Mouse (Mus musculus) megakaryocyte-erythroid progenitor cell, adult 5-6 weeks (primary cell): ENCODE results near the gene Ralgds. TPM values are rescaled to one million over a fixed set of nuclear protein-coding genes. Genes with fewer than 3 reads are reported as not detected.

Experiments
- ATAC-seq: replicated peaks from 2 replicates; pipeline ENCODE4 v1.8.0; 2016; ENCODE audit warnings: mild to moderate bottlenecking, inconsistent platforms; ENCODE audit not compliant: severe bottlenecking, poor library complexity, low FRiP score, low TSS enrichment
- total RNA-seq, 2 experiments: library from RNA; stranded (forward) in 1 of 2; stranded (reverse) in 1 of 2; fragments of 200-1000, 215-1000 nt in 1 of 2; fragments of >200 nt in 1 of 2; fragmentation: Nextera tagmentation in 1 of 2; gene quantifications; 2 replicates each; pipeline ENCODE4 v1.2.3; 2014 to 2017

Ralgds gene
- total RNA-seq, 2 experiments from 2014 or later: 0.56 to 1.7 TPM

GRCm38 (mm10) chr2:28545976-28546375 lies 33.1 kb downstream of the Ralgds start:
- no peak for ATAC-seq

DNA sequence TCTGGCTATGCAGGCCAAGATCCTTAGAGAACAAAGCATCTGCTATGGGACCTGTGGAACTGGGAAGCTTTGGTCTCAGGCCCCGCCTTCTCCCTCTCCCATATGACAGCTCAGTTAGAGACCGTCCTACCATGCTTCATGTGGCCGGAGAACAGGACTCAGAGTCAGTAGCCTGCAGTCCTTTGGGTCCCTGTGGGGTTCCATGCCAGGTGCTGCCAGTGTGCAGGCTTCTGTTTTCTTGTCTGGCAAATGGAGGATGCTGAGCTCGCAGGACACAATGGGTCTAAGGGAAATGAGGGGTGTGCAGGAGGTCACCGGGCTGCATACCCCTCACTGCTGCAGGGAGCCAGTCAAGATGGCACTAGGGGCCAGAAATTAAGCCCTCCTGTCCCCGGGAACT lies 33.6 kb downstream of the Ralgds start:
- ATAC-seq: no peak

GRCm38 (mm10) chr2:28547237-28548172 lies 34.6 kb downstream of the Ralgds start:
- ATAC-seq: peak; percentile 50; the same call in 1 of the 2 replicates

DNA sequence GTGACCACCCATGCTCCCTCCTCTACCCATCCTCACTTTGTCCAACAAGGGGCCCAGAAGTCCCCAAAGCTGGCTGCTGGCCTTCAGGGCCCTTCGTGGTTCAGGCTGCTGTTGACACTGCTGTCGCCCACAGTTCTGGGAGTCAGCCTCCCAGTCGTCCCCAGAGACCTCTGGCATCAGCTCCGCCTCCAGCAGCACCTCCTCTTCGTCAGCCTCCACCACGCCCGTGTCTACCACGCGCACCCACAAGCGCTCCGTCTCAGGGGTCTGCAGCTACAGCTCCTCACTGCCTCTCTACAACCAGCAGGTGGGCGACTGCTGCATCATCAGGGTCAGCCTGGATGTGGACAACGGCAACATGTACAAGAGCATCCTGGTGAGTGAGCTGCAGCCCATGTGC lies 36.2 kb downstream of the Ralgds start:
- ATAC-seq: no peak

DNA sequence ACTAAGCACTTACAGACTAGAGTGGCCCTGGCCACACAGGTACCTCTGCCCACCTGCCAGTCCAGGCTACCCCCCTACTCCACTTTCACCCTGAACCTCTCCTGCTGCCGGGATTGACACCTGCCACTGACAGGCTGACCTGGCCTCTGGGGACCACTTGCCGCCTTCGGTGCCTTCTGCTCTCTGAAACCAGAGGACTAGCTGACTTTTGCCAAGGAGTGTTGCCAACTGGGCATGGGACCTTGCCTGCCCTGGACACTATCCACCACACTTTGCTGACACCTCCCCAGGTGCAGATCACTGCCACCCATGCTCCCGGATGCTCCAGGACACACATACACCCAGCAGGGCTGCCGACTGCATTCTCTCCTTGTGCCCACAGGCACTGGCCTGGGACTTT lies 39.4 kb downstream of the Ralgds start:
- ATAC-seq: no peak

- no peak for ATAC-seq
Observed at GRCm38 (mm10) chr2:28557452-28557851, 44.5 kb downstream of the Ralgds start.

- no peak for ATAC-seq
Observed at GRCm38 (mm10) chr2:28563303-28563702, 50.4 kb downstream of the Ralgds start, which contains the start of gene Cel. Cel (minus strand) TSS chr2:28563403.

DNA sequence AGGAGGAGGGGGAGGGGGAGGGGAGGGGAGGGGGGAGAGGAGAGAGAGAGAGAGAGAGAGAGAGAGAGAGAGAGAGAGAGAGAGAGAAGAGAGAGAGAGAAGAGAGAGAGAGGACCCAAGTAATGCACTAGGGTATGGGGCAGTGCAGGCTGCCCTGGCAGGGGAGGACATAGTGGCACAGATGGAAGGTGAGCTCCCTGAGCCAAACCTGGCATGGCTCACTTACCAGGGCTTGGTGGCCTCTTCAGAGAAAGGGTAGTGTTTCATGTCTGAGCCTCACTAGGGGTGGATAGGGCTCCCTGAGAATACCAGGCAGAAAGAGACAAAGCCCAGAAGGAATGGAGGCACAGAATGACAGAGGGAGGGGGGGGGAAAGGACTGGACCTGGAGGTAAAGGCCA lies 50.9 kb downstream of the Ralgds start:
- ATAC-seq: no peak

- ATAC-seq: no peak
Observed at GRCm38 (mm10) chr2:28564380-28564779, 51.5 kb downstream of the Ralgds start.

DNA sequence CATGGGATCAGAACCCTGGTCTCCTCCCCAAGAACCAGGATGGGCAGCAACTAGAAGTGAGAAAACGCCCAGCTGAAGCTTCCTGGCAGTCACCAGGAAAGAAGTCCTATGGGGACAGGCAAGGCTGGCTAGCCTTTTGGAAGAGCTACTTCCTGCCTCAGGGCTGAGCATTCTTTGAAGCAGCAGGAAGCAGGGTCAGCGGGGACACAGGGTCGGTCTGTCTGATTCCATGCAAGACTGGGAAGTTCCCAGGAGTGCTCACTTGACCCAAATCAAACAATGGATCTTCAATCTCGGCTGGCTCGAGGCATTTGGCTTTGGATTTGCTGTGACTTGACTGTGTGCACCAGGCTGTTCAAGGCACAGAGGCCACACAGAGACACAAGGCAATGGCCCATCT lies 53.6 kb downstream of the Ralgds start:
- no peak for ATAC-seq

GRCm38 (mm10) chr2:28569903-28570302 lies 57.0 kb downstream of the Ralgds start:
- no peak for ATAC-seq

DNA sequence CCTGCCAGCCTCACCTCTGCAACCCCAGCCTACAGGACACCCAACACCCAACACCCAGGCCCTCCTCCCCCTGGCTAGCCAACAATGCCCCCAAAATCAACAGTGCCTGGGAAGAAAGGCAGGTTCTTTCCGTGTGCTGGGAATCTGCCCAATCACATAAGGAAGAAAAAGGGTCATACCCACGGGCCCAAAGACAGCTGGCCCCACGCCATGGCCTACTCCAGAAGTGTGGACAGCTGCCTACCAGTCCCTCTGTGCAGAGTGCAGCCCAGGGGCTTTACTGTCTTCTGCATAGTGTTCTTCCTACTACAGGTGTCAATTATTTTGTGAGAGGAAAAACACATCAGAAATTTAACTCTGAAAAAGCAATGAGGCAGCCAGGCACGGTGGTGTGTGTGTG lies 62.4 kb downstream of the Ralgds start:
- ATAC-seq: no peak

GRCm38 (mm10) chr2:28576815-28577214 lies 63.9 kb downstream of the Ralgds start:
- ATAC-seq: no peak

DNA sequence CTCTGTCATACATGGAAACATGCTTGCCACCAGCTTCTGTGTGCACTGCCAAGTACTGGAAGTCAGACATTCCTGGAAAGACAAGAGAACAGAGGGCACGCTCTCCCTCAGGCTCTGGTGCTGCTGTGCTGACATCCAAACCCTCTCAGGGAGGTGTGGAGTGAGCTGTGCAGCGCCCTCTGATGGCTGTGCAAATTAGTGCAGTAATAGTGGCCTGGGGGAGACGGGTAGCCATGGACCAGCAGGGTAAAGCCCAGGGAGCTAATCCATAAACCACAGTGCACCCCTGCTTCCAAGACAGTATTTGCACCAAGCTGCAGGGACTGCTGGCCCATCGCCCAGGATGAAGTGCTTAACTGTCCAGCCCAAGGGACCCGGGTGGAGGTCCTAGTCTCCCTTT lies 65.1 kb downstream of the Ralgds start:
- peak; percentile 43; the same call in 1 of the 2 replicates for ATAC-seq

GRCm38 (mm10) chr2:28582647-28583353 lies 69.9 kb downstream of the Ralgds start:
- ATAC-seq: peak; percentile 88

- ATAC-seq: no peak
Observed at GRCm38 (mm10) chr2:28583651-28584050, 70.7 kb downstream of the Ralgds start, which contains the start of gene Gtf3c5. Gtf3c5 (minus strand) TSS chr2:28583751.

GRCm38 (mm10) chr2:28585043-28585571 lies 72.2 kb downstream of the Ralgds start:
- peak; percentile 58 for ATAC-seq

DNA sequence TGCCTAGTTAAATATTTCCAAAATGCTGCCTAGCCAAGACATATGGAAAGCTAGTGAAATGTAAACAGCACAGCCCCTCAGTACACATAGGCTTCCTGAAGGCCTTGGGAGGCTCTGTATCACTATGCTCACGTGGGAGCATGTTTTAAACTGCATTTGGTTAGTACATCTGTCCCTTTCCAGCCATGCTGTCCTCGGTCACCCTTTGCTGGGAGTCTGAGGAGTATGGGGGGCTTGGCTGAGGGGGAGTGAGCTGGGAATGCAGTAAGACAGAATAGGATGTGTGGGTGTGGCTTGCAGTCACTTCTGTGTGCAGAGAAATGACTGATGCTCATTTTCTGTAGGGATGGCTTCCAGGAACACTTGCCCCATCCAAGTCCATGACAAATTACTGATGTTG lies 72.8 kb downstream of the Ralgds start:
- ATAC-seq: no peak

GRCm38 (mm10) chr2:28588574-28588973 lies 75.6 kb downstream of the Ralgds start:
- ATAC-seq: no peak

- ATAC-seq: no peak
Observed at GRCm38 (mm10) chr2:28591479-28591878, 78.6 kb downstream of the Ralgds start.
